Mouse (Mus musculus) telencephalon, adult 2 months (tissue): ENCODE measurements around the gene Gm20388.

Source experiments
- DNase-seq: peaks from one replicate; pipeline ENCODE4 v3.0.0-alpha.2; 2011; ENCODE audit warnings: low read depth, low spot score

Gm20388 gene

GRCm38 (mm10) chr8:123736974-123737373 is 3826.3 kb downstream of the Gm20388 start:
- no peak for DNase-seq

GRCm38 (mm10) chr8:123740263-123740662 is 3829.6 kb downstream of the Gm20388 start:
- DNase-seq, result no peak

DNA sequence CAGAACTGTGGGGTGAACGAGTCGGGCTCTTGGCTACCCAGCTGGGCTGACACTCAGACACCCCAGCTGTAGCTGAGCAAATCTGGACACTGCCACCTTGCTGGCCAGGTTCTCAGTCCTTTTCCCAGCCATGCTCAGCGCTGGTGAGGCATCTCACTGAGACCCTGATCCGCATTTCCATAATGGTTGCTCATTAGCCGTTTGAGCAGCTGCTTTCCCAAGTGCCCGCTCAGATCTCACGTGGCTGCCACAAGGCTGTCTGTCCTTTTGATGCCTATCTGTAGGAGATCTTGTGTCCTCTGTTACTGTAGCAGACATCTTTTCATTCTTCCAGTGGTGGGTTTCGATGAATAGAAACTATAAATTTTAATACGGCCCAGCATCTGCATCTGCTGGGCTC is 3830.6 kb downstream of the Gm20388 start:
- no peak for DNase-seq

GRCm38 (mm10) chr8:123746488-123746887 is 3835.8 kb downstream of the Gm20388 start:
- DNase-seq, result no peak

GRCm38 (mm10) chr8:123747772-123748171 is 3837.1 kb downstream of the Gm20388 start:
- no peak for DNase-seq

GRCm38 (mm10) chr8:123750171-123750693 is 3839.6 kb downstream of the Gm20388 start:
- DNase-seq, result no peak

GRCm38 (mm10) chr8:123752773-123753468 is 3842.3 kb downstream of the Gm20388 start:
- no peak for DNase-seq

GRCm38 (mm10) chr8:123753604-123754375 is 3843.1 kb downstream of the Gm20388 start:
- DNase-seq, result no peak

DNA sequence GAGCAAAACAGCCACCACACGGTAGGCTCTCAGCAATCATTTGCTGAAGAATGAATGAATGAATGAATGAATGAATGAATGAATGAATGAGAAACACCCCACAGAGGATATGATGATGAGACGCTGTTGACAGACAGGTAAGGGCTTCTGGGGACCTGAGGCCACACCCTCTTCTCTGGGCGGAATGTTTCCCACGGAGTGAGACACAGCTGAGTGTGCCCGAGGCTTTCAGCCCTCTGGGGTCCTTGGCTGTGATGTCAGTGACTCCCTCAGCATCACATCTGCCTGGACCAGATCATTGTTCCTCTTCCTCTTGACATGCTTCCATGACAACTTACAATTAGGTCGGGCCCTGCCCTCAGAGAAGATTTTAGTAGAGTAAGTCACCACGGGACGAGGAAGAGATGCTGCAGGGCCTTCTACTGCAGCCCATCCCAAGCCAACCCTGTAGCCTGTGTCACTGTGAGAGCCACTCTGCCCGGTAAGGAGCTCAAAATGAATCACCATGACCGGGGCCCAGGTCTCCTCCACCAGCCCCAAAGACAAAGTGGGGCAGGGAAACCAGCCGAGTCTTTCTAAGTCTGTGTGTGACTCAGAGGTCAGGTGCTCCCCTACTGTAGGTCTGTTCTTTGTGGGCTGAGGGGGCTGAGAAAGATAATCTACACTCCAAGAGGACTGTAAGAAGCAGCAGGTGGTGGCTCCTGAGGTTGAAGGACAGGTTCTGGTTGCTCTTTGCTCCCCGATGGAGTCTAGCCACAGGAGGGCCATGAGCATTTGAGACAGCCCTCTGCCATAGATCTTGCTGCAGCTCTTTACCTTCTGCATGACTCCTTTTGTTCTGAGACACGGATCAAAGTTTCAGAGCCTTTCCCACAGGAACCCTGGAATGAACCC is 3844.1 kb downstream of the Gm20388 start:
- DNase-seq, result no peak

- no peak for DNase-seq
Measured at GRCm38 (mm10) chr8:123756901-123757300, 3846.3 kb downstream of the Gm20388 start.

GRCm38 (mm10) chr8:123758935-123759334 is 3848.3 kb downstream of the Gm20388 start:
- DNase-seq, result no peak

DNA sequence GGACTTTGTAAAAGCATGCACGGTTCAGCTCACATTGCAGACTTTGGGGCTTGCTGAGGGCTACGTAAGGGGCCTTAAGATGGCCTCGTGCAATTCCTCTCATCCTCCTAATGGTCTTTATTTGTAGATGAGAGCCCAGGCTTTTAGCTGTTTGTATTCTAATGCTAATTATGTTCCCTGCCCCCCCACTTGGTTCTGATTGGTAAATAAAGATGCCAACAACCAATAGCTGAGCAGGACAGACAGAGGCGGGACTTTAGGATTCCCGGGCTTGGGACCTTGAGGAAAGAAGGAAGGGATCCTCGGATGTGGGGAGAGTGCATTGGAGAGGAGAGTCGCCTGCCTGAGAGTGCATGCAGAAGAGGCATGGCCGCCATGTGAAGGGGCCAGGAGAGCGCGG is 3849.3 kb downstream of the Gm20388 start:
- DNase-seq, result no peak

DNA sequence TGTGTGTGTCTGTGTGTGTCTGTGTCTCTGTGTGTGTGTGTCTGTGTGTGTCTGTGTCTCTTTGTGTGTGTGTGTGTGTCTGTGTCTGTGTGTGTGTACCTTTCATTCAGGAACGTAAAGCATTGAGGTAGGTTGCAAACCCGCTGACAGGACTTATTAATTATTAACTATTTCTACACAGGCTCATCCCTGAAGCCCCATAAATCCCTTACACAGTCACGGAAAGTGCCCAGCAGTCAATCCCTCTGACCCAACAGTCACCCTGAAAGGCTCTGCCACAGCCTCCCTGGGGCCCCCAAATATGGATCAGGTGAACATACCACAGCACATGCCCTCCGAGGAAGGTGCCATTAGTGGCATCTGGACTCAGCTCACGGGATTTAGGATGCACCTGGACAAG is 3849.9 kb downstream of the Gm20388 start:
- no peak for DNase-seq

DNA sequence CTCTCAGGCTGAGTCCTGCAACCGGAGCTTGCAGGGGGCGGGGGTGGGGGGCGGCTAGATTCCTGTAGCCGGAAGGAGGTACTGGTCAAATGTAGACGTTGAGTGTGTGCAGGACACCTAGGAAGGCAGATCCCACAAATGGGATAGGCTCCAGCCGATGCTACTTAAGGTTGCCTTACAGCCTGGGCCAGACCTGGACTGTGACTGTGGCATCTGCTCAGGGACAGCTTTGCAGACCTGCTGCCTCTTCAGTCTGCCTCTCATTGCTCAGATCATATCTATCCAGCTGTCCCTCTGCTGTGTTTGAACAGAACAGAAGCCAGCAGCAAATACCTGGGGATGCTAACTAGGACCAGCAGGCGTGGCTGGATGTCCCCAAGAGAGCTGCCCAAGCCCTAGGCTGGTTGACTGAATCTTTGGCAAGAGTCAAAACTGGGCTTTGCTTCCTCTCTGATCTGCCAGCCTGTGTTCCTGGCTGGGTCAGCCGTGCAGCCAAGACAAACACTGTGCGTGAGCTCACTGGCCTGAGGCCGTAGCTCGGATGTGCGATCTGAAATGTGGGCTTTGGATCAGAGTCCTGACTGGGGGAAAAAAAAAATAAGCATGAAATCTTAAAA is 3850.7 kb downstream of the Gm20388 start:
- no peak for DNase-seq

- no peak for DNase-seq
Measured at GRCm38 (mm10) chr8:123761883-123762270, 3851.2 kb downstream of the Gm20388 start.

DNA sequence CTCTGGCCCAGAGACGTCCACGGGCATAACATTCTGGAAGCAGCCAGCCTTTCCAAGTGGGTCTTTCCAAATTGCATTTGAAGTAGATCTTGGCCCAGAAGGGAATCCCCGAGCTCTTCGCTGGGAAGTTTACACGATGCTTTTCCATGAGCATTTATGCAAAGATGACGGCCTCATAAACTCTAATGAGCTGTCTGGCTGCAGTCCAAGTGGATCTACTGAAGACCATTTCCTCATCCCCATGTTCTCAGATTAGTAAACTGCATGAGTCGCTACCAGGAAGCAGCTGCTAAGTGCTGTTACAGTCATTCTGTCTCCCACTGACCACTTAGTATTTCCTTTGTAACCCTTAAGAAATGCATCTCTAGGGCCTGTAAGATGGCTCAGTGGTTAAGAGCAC is 3852.7 kb downstream of the Gm20388 start:
- no peak for DNase-seq

GRCm38 (mm10) chr8:123764671-123765070 is 3854.0 kb downstream of the Gm20388 start:
- DNase-seq, result no peak

DNA sequence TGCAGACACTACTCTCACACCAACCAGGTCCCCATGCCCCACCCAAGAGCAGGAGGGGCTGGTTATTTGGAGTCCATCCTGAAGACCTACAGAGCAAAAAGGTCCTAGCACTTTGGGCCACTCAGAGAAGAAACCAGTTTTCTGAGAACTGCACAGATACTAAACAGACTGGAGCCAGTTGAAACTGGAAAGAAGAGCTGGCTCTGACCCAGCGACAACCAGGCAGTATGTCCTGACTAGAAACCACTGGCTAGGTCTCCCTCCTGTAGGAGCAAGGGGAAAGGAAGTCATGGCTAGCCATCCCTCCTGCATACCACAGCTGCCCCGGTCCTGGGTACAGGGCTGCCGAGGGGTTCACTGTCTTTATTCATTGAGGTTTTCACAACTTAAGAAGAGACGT is 3855.9 kb downstream of the Gm20388 start:
- DNase-seq, result no peak

DNA sequence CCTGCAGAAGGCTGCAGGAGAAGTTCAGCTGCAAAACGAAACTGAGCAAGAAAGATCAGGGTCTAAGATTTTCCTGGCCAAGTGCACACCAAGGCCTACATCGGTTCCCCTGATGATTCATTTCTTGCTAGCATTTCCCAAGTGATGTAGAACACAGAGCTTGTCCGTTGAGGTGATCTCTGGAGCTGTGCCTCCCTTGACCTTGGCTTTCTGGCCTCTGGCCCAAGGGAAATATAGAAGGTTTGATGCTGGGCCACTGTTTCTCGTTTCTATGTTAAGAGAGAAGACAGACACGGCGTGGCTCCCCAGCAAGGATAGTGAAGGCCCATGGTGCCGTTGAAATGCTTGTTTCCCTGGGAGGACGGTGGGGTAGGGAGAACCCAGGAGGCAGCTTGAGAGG is 3857.2 kb downstream of the Gm20388 start:
- DNase-seq, result no peak

DNA sequence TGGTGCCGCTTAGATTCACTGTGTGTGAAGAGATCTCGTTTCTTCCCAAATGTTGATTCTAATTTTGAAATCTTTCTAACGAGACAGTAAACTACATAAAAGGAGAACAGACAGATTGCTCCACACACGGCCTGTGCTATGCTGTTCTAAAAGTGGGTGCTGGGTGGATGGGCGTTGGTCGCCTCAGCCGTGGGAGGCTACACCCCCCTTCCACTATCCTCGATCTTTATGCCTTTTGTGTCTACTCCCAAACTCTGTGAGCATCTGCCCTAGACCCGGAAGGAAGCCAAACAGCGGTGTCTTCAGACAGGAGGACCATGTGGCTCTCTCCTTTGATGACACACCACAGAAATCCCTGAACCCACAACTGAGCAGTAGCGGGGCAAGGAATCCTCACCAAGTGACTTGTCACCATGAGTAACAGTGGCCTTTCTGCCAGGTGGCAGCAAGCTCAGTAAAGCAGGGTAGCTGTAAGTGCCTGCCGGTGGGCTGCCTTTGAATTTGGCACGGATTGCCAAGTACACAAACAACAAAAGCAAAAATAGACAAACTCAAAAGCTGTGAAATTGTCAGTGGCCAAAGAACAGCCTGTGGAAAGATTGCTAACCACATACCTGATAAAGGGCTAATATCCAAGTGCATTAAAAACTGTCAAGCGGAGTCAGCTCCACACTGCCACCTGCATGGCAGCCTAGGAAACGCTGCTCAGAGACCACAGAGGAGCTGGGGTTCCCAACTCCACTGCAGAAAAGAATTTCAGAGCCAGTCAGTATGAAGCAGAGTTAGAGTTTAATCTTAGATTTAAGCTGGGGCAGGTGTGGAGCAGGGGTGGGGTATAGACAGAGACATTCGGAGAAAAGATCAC is 3858.1 kb downstream of the Gm20388 start:
- DNase-seq, result peak; percentile 74

GRCm38 (mm10) chr8:123773468-123773867 is 3862.8 kb downstream of the Gm20388 start:
- no peak for DNase-seq
